Mouse (Mus musculus) neural tube, embryonic 14.5 days (tissue): ENCODE data around the gene Gm10842. TPM values are rescaled to one million over a fixed set of nuclear protein-coding genes. Genes with fewer than 3 reads are reported as not detected.

Experiments used
- ATAC-seq: fragments of 200-750 bp; cut with Nextera tagmentation; 2 replicates; pipeline ENCODE4 v1.8.0; 2017; ENCODE audit warnings: low read depth, mild to moderate bottlenecking, moderate TSS enrichment, moderate library complexity
- H3K27ac ChIP-seq: fragments of 300-500 bp; sonication (generic); 2 replicates; pipeline ENCODE4 v1.5.1; 2014; ENCODE audit warnings: low read depth, mild to moderate bottlenecking, control low read depth, low read length, moderate library complexity, mixed read lengths
- H3K27me3 ChIP-seq: fragments of 300-500 bp; sonication (generic); 2 replicates; pipeline ENCODE4 v1.6.1; 2014; ENCODE audit warnings: low read length; ENCODE audit not compliant: control insufficient read depth, insufficient read depth
- H3K36me3 ChIP-seq: fragments of 300-500 bp; sonication (generic); 2 replicates; pipeline ENCODE4 v1.6.1; 2014; ENCODE audit warnings: low read length, mixed read lengths; ENCODE audit not compliant: control insufficient read depth, insufficient read depth
- H3K4me1 ChIP-seq: fragments of 300-500 bp; sonication (generic); 2 replicates; pipeline ENCODE4 v1.6.1; 2014; ENCODE audit warnings: low read length; ENCODE audit not compliant: control insufficient read depth, insufficient read depth
- H3K4me2 ChIP-seq: fragments of 300-500 bp; sonication (generic); 2 replicates; pipeline ENCODE4 v1.6.1; 2014; ENCODE audit warnings: mild to moderate bottlenecking, low read depth, low read length, control low read depth
- H3K4me3 ChIP-seq: fragments of 300-500 bp; sonication (generic); 2 replicates; pipeline ENCODE4 v1.5.1; 2014; ENCODE audit warnings: low read depth, low read length, control low read depth, mixed read lengths
- H3K9ac ChIP-seq: fragments of 300-500 bp; sonication (generic); replicated peaks from 2 replicates; pipeline ENCODE4 v1.6.1; 2014; ENCODE audit warnings: low read depth, mild to moderate bottlenecking, control low read depth, low read length, mixed read lengths
- H3K9me3 ChIP-seq: fragments of 300-500 bp; sonication (generic); 2 replicates; pipeline ENCODE4 v1.6.1; 2016; ENCODE audit warnings: low read length; ENCODE audit not compliant: control insufficient read depth
- WGBS: fragments of 180-500 bp; shearing (Covaris S2); extraction: QIAGEN DNeasy Blood & Tissue Kit; methylation state at CpG from one replicate; pipeline ENCODE4 v1.1.7; 2014; 5-methylcytosine and 5-hydroxymethylcytosine counted together
- polyA plus RNA-seq: library from polyadenylated mRNA; unstranded; fragments of >200 nt; fragmentation: Nextera tagmentation; extraction: Ambion mirVana; gene quantifications from 2 replicates; pipeline ENCODE4 v1.2.1, GENCODE M21; 2014

Gene Gm10842
- polyA plus RNA-seq, 1 experiment from 2014 or later: not detected

- ATAC-seq: no peak
- WGBS: 60% methylated on average over 6 of the region's 6 CpGs
Observed at GRCm38 (mm10) chr11:105159673-105160360, 13.1 kb downstream of the Gm10842 start.

GRCm38 (mm10) chr11:105161411-105161810 is 14.7 kb downstream of the Gm10842 start:
- H3K27me3 ChIP-seq: no peaks in the 10 kb centered on the region
- ATAC-seq: no peak
- 96% methylated on average over 2 of the region's 2 CpGs for WGBS

More at GRCm38 (mm10) chr11:105159673-105160360, 13.1 kb downstream of the Gm10842 start:
- Histone ChIP-seq H3K9ac (no peak overlapping the region), H3K4me3 (no peak overlapping the region), H3K4me1 (no peaks in the 10 kb centered on the region), H3K27ac (no peak overlapping the region), H3K9me3 (no peaks in the 10 kb centered on the region), H3K27me3 (no peaks in the 10 kb centered on the region), H3K4me2 (no peak overlapping the region), H3K36me3 (no peaks in the 10 kb centered on the region)

DNA sequence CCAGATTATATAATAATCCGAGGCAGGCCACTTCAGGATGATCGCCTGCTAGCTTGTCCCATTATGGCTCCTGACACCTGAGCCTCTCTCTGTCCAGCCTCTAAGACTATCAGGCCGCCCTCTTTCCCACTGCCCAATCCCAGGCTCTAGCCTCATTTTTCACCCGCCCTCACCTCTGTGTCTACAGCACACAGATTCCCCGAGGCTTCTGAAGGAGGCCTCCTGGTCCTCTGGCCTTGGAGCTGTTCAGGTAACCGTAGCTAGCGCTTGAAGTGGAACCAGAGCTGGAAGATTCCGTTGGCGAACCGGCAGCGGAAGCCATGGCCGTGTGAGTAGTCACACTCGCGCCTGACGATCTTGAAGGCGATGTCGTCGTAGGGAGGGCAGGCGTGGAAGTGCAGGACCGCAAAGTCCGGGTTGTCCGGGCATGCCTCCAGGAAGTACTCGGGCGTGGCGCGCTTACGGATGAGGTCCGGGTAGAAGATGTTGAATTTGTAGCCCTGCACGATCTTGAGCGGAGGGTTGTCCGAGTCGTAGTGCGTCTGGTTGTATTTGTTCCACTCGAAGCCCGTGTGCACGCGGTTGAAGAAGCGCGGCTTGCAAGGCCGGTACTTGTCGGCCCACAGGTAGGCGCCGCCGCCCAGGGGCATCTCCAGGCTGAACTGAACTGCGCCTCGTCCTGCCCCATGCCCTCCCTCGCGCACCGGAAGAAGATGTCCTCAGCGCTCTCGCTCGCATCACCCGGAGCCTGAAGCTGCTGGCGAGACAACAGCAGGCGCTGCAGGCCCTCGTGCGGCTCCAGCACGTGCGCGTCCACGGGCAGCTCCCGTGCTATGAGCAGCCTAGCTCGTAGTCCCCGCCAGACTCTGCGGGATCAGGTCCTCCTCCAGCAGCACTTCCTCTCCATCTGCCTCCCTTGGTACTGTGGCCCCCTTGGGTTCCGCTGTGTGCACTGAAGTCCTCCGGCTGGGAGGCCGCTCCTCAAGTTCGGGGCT is 18.1 kb downstream of the Gm10842 start:
- H3K27me3 ChIP-seq: no peaks in the 10 kb centered on the region
- no peak overlapping the region for H3K27ac ChIP-seq
- ATAC-seq: no peak
- no peaks in the 10 kb centered on the region for H3K9me3 ChIP-seq
- WGBS: 85% methylated on average over 69 of the region's 69 CpGs
- H3K9ac ChIP-seq: no peak overlapping the region
- H3K4me3 ChIP-seq: no peak overlapping the region
- H3K36me3 ChIP-seq: no peaks in the 10 kb centered on the region
- H3K4me1 ChIP-seq: no peaks in the 10 kb centered on the region
- H3K4me2 ChIP-seq: no peak overlapping the region

More at GRCm38 (mm10) chr11:105161411-105161810, 14.7 kb downstream of the Gm10842 start:
- H3K4me3 ChIP-seq: no peak overlapping the region
- H3K36me3 ChIP-seq: no peaks in the 10 kb centered on the region
- H3K9ac ChIP-seq: no peak overlapping the region
- H3K4me1 ChIP-seq: no peaks in the 10 kb centered on the region
- no peaks in the 10 kb centered on the region for H3K9me3 ChIP-seq
- no peak overlapping the region for H3K4me2 ChIP-seq
- no peak overlapping the region for H3K27ac ChIP-seq

DNA sequence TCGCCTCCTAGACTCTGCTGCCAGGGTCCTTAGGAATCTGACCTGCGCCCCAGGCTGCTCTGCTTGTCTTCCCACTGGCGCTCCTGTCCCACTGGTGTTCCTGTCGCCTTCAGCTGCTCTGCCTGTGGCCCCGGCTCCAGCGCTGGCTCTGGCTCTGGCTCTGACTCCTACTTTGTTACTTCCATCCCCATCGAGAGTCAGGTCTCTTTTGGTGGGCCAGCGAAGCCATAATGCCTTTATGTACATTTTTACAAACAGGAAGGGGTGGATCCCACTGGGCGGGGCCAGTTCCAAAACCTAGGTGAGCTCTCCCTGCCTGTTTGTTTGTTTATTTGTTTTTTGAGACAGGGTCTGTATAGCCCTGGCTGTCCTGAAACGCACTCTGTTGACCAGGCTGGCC is 20.1 kb downstream of the Gm10842 start:
- H3K36me3 ChIP-seq: no peaks in the 10 kb centered on the region
- no peak overlapping the region for H3K4me3 ChIP-seq
- WGBS: 91% methylated on average over 10 of the region's 10 CpGs

DNA sequence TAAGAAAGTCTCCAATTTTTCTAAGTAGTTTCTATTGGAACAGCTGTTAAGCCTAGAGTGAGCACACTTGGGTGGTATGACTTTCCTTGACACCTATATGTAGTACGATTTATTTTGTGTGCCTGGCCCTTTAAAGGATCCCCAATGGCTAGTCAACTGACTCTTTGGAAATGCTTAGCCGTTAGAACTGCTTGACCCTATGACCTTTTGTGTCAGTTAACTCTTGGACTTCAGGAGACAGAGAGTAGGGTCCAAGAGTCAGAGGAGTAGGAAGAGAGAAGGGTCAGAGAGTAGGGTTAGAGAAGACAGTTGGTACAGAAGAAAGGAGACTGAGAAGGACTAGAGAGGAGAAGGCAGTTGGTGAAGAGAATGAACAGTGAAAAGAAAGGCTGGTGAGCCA is 31.8 kb downstream of the Gm10842 start, which contains the start of gene Tlk2:
Gene Tlk2 (plus strand): TSS at position 292 of the 400 bp plus-strand sequence.
- H3K36me3 ChIP-seq: no peaks in the 10 kb centered on the region
- H3K27me3 ChIP-seq: no peaks in the 10 kb centered on the region
- no peak within 1 kb of the TSS for H3K27ac ChIP-seq
- 45% methylated on average over 2 of the region's 2 CpGs for WGBS
- no peaks in the 10 kb centered on the region for H3K9me3 ChIP-seq
- no peak within 1 kb of the TSS for H3K9ac ChIP-seq
- H3K4me3 ChIP-seq: peak within 1 kb of the TSS; percentile 89
- H3K4me2 ChIP-seq: peak within 1 kb of the TSS; percentile 60
- no peak for ATAC-seq
- peaks cover 15% of the 10 kb centered on the region for H3K4me1 ChIP-seq

More for the DNA sequence above, 20.1 kb downstream of the Gm10842 start:
- ATAC-seq: no peak
- H3K4me1 ChIP-seq: no peaks in the 10 kb centered on the region
- no peaks in the 10 kb centered on the region for H3K9me3 ChIP-seq
- H3K9ac ChIP-seq: no peak overlapping the region
- no peak overlapping the region for H3K4me2 ChIP-seq
- no peaks in the 10 kb centered on the region for H3K27me3 ChIP-seq
- no peak overlapping the region for H3K27ac ChIP-seq

GRCm38 (mm10) chr11:105179523-105179922 is 32.8 kb downstream of the Gm10842 start:
- no peaks in the 10 kb centered on the region for H3K27me3 ChIP-seq
- no peak overlapping the region for H3K27ac ChIP-seq
- H3K4me1 ChIP-seq: peaks cover 15% of the 10 kb centered on the region
- WGBS: 78% methylated on average over 4 of the region's 4 CpGs
- peak overlapping the region; percentile 60 for H3K4me2 ChIP-seq
- H3K9me3 ChIP-seq: no peaks in the 10 kb centered on the region
- no peak for ATAC-seq
- H3K4me3 ChIP-seq: peak overlapping the region; percentile 89
- H3K9ac ChIP-seq: no peak overlapping the region
- peaks cover 4% of the 10 kb centered on the region; the same call in 1 of the 2 replicates for H3K36me3 ChIP-seq

DNA sequence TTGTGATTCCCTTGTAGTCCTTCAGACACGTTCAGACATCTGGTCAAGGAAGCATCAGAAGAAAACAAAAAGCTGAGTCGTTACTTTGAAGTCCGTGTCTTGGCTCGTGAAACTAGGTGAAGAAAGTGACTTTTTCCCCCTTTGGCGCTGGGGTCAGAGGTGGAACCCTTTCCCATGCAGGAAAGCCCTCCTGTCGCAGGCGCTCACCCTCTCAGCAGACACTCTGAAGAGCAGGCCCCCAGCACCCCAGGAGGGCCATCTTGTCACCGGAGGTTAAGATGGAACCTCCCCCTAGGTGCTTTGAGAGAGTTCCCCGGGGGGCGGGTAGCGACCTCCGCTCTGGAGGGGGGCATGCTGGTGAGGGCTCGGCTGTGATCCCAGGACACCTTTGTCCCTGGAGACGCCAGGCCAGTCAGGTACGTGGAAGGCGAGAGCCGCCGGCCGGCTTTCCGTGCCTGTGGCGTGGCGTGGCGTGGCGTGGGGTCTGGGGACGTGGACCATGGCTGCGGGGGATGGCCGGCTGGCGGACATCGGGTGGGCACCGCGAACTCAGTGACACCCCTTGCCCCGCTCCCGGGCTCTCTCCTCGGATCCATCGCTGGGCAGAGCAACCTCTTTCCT is 33.9 kb downstream of the Gm10842 start:
- peak overlapping the region; percentile 97 for H3K9ac ChIP-seq
- peak overlapping the region; percentile 94 for H3K27ac ChIP-seq
- H3K27me3 ChIP-seq: no peaks in the 10 kb centered on the region
- H3K4me3 ChIP-seq: peak overlapping the region; percentile 89
- peak overlapping the region; percentile 60 for H3K4me2 ChIP-seq
- WGBS: 1% methylated on average over 31 of the region's 35 CpGs
- no peaks in the 10 kb centered on the region for H3K9me3 ChIP-seq
- ATAC-seq: peak; percentile 65
- H3K36me3 ChIP-seq: peaks cover 8% of the 10 kb centered on the region; the same call in 1 of the 2 replicates
- peaks cover 15% of the 10 kb centered on the region for H3K4me1 ChIP-seq

DNA sequence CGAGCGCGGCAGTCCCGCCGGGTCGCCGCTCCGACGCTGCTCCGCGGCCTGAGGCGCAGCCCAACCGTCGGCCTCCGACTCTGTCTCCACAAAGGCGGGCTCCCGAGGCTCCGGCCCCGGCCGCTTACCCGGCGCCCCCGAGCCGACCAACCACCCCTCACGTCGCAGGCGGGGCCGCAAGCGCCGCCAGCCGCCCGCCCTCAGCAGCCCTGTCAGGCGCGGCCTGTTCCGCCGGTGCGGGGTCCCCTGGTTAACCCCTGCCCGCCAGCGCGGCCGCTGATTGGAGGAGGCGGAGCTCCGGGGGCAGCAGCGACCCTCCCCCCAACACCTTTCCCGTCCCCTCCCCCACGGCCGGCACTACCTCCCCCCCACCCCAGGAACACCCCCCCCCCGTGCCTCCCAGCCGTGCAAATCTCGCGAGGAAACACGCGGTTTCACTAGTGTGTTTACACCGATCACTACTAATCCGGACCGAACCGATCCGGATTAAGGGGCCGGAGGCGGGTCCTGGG is 34.5 kb downstream of the Gm10842 start:
- peak; percentile 97 for ATAC-seq
- Histone ChIP-seq H3K4me1 (peaks cover 15% of the 10 kb centered on the region), H3K4me3 (peak overlapping the region; percentile 89), H3K9me3 (no peaks in the 10 kb centered on the region), H3K27ac (peak overlapping the region; percentile 94), H3K9ac (peak overlapping the region; percentile 97), H3K27me3 (no peaks in the 10 kb centered on the region), H3K36me3 (peaks cover 9% of the 10 kb centered on the region; the same call in 1 of the 2 replicates), H3K4me2 (peak overlapping the region; percentile 60)
- 0% methylated on average over 39 of the region's 60 CpGs for WGBS
